Mouse (Mus musculus) left cerebral cortex, adult 11 months (tissue): ENCODE data around the gene Rasgrp4.
"Not testable (repeated sequence)": the region's sequence is repeated elsewhere in the genome, so short reads cannot be mapped to it uniquely, and the experiment has no call there.

ENCODE experiments used
- DNase-seq: peaks from one replicate; pipeline ENCODE4 v3.0.0; 2022; ENCODE audit warnings: low spot score

The Rasgrp4 gene

DNA sequence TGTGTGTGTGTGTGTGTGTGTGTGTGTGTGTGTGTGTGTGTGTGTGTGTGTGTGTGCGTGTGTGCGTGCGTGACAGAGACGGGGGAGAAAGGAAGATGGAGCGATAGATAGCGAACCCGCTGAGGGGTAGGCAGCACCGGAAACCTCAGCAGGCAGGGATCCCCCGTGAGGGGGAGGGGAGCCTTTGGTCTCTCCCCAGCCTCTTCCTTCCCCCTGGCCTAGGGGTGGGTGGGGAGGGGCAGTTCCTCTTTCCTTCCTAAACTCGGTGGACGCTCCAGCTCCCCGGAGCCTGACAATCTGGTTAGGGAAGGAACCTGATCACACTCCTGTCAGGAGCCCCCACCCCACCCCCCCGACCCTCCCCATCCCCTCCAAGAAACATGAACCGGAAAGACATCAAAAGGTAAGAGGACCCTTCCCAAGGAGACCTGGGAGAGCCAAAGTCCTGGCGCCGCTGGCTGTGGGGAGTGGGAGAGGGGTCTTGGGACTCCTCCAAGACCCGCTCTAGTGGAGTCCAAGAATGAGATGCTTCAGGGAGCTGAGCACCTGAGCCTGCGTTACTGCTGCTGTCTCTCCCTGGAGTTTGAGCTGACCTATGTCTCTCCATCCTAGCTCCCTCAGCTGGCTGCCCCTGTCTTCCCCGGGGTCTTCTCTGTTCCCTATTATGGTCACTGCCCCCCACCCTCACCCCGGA lies at the start of gene Rasgrp4:
TSS of gene Rasgrp4 (plus strand) at position 159 of the 694 bp plus-strand sequence.
- no peak for DNase-seq

DNA sequence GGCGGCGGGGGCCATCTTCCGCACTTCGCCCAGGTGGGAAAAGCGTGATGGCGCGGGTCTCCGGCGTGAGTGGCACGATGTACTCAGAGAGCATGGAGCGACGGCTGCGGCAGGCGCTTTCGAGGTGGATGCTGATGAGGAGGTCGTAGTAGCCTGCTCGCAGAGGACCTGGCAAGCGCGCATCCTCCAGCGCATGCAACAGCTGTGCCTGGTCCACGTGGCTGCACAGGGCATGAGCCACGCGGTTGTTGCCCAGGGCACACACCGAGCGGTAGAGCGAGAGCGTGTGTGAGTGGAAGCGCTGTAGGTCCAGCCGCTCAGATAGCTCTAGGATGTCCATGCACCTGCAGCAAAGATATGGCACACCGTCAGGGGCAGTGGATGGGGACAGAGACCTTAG lies 48.7 kb upstream of the Rasgrp4 start:
- DNase-seq = no peak

DNA sequence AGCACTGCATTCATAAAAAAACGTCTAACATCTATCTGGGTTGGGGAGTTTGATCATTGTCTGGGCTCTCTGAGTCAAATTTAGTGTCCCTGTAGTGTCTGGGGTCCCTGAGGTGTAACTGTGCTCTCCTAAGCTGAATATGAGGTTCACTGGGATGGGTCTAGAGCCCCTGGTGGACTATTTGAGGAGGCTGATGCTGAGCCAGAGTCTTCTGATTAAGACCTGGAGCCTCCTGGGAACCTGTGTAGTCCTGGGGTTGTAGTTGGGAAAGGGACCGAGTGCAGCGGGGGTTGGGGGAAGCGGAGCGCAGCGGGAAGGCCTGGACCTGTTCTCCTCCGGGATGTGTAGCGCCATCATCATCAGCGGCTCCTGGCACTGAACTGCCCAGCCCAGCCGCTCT lies 47.7 kb upstream of the Rasgrp4 start:
- DNase-seq = no peak

DNA sequence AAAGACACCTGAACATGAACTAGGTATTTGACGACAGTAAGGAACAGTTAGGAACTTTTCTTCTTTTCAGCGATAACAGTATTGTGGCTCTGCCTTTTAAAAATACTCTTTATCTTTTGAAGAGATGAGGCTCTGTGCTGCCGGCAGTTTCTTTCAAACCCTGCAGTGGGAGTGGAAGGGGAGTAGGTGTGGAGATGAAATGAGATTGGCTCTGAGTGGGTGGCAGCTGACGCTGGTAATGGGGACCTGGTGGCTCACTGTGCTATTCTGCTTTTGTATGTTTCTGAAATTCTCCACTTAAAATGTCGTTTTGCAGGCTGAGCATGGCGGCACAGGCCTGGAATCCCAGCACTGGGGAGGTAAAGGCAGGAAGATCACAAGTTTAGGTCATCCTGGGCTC lies 45.8 kb upstream of the Rasgrp4 start:
- DNase-seq = peak; percentile 62

DNA sequence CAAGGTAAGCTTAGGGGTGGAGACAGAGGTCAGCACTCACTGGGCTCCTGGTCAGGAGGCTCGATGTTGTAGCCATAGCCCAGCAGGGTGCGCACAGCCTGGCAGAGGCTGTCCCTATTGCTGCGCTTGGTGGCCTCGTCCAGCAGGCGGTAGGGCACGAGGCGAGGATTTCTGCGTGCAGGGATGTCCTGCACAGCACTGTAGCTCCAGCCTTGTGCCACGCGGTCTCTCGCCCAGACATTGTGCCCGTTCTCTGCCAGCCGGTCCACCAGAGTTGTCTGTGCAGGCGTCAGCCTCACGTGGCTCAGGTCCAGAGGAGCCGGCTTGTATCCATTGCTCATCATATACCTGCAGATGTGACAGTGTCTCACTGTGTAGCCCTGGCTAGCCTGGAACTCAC lies 37.5 kb upstream of the Rasgrp4 start:
- no peak for DNase-seq

DNA sequence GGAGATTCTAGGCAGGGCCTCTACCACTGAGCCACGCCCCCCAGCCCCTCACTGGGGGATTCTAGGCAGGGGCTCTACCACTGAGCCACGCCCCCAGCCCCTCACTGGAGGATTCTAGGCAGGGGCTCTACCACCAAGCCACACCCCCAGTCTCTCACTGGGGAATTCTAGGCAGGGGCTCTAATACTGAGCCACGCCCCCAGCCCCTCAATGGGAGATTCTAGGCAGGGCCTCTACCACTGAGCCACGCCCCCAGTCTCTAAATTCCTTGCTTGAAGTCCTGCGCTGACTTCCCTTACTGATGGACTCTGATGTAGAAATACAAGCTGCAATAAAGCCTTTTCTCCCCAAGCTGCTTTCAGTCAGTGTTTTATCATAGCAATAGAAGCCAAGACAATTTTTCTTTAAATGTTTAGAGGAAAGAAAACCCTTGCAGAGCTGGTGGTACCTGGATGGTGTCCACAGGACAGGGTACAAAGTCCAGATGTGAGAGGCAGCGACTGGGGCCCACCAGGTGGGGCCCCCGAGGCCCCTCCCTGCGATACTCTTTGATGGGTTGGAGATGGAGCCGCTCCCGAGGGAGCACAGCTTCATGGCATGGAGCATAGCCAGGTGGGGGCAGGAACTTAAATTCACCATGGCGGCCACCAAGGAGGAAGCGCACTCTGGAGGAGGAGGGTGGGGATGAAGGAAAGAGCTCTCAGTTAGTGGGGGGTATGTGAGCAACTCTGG lies 33.2 kb upstream of the Rasgrp4 start:
- DNase-seq = no peak

DNA sequence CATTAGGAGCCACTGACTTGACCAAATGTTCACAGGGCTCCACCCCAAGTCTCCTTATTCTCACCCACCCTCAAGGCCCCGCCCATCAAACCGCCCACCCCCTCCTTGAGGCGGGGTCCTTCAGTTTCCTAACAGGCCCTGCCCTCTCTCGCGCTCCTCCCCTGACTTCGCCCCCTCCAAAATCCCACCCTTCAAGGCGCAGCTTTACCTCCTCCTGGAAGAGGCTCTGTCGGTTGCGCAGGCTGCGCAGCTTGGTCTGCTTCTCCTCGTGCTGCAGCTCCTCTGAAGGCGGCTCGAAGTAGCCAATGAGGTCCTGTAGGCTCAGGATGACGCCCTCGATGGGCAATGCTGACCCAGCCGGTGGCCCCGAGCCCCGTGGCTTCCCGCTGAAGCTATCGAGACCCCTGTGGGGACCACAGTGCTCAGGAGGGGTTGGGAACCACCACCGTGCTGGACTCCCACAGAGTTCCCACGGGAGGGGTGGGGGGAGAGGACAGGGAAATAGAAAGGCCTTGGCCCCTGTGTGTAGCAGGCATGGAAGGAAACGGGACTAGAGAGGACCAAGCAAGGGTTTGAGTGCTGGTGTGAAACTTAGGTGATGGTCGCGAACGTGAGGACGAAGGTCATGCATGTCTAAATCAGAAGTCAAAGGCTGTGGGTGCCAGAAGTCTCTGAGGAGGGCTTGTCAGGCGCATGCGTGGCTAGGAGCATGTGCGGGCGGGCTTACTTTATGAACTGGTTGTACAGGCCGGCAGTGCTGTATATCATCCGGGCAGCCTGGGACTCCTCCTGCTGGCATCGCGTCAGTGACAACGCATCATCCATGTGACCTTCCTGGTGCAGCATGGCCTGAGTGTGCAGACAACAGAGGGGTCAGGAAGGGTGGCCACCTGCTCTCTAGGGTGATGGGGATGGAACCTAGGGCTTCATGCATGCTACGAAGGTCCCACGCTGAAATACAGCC lies 25.4 kb upstream of the Rasgrp4 start:
- no peak for DNase-seq

DNA sequence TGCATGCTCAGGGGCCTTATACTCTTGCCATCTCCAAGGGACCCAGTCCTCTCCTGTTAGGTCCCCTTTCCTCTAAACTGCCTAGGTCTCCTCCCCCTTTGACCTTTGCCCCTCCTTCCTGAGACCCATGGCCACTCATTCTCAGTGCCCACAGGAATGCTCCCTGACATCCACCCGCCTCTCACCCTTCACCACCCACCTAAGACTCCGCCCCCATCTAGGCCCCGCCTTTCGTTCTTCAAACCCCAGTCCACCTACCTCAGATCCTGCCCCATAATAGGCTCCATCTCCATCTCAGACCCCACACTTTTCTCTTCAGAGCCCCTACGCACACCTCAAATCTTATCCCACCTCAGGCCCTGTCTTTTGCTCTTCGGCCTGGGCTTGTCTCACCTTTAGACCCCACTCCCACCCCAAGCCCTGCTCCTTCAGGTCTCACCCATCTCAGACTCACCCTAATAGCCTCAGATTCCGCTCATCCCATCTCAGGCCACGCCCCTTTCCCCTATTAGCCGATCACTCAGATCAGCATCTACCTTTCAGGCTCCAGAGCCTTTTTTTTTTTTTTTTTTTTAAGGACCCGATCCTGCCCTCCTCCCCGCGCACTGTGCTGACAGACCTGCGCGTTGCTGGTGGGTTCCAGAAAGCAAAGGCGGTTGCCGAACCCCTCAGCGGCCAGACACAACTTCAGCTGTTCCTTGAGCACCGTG lies 16.4 kb upstream of the Rasgrp4 start:
- DNase-seq = no peak

DNA sequence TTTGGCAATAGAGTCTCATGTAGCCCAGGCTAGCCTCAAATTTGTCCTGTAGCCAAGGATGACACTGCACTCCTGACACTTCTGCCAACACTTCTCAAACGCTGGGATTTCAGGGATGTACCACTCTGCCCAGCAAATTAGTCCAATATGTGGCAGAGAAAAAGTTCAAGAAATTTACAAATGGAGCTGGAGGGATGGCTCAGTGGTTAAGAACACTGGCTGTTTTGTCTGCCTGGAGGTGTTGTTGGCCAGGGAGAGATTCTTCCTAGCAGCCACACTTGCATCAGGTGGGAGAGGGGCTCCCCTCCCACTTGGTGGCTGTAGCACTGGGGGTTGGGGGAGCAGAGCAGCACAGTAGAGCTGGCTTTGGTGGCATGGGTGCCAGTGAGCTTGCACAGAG lies 15.1 kb upstream of the Rasgrp4 start:
- DNase-seq = no peak

DNA sequence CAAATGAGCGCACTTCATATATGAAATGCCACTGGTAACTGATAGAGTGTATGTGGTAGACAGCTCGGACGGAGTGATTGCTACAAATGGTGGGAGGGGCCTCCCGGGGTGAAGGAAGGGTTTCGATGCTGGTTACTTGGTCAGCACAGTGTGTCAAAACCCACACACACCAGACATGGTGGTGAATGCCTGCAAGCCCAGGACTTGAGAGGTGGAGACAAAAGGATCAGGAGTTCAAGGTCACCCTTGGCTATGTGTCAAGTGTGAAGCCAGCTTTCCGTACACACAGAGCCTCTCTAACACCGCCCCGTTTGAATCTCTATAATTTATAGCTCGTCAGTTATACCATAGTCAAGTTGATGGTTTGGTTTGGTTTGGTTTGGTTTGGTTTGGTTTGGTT lies 11.8 kb upstream of the Rasgrp4 start:
- DNase-seq = no peak

DNA sequence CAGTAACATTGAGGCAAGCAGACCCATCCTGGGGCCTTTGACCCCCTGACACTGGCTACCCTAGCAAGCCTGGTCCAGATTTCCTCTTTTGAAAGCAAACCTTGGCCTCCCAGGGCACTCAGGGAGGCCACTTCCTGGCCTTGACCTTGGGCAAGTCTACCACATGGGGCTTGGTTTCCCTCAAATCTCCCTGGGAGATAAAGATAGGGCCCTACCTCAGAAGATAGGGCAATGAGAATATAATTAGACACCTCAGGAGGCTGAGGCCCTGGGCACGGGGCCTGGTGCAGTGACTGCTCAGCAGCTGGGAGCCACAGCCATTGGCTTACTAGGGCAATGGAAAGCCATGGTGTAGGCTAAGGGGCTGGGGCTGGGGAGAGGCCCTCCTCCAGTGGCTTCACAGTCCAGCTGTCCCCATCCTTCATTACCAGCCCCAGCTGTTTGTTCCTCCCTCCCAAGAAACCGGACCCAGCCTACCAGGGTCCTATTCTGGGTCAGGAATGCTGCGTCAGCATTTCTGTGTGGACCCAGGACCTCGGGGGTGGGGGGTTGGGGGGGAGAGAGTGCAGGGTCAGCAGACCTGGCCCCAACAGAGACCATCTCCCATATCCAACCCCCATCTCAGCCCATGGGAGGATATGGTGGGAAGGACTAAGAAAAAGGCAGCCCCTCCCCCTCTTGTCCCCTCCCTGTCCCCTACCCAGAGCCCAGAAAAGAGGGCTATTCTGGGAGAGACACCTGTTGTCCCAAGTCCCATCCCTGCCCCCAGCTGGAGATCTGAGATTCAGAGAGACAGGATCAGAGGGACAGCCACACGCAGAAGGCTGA lies 10.9 kb upstream of the Rasgrp4 start:
- DNase-seq = no peak

DNA sequence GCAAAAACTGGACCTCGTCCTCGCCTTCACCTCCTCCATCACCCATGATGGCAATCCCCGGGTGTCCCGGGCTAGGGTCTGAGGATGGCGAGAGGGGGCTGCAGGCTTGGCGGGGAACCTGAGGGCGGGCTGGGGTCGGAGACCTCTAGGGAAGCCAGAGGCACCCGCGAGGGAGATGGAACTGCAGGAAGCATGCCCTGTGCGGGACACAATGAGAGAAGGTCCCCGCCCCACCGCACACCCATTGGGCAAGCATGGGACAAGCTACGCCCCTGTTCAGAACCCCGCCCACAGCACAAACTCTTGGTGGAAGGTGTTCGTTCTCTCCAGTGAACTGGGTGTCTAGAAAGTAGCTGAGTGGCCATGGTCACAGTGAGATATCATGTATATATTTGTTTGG lies 9.7 kb upstream of the Rasgrp4 start, which contains the start of gene Ryr1:
TSS of gene Ryr1 (minus strand) at position 210 of the 400 bp plus-strand sequence.
- DNase-seq = no peak

DNA sequence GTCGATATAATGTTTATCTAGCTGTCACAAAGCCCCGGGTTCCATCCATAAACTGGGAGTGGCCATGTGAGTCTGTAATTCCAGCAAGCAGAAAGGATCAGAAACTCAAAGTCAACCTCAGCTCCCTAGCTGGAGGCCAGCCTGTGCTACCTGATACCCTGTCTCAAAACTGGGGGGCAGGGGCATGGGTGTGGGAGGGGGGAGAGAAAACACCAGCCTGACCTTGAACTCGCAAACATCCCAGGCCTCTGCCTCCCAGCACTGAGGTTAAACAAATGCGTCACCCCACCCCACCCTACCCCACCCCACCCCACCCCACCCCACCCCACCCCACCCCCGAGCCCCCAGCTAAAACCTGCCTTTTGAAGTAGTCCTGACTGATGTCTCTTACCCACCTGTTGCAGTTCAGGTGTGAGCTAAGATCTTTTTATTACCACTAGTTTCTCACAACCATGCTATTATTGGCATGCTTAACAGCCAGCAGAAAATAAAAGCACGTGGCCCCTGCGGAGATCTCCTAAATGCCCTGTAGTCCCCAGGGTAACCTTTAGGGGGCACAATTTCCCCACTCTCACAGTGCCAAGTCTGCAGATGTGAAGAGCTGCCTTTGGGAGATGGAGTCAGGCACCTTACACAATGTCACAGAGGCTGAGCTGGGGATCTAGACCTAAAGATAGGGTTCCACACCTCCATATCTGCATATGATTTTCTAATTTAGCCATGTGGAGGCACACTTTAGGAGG lies 8.3 kb upstream of the Rasgrp4 start:
- DNase-seq = peak; percentile 29

DNA sequence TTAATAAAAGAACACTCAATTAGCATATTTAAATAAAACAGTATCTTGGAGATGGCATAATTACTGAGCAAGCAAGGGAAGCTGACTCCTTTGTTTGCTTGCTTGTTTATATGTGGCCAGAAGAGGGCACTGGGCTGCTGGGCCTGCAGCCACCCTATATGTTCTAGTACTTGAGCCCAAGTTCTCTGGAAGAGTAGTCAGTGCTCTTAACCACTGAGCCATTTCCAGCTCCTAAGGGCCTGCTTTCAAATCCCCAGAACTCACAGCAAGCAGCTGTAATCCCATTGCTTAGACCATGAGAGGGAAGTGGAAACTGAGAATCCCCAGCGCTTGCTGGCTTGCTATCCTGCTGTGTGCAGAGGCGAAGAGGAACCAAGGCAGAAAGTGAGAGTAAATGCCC lies 5.9 kb upstream of the Rasgrp4 start:
- no peak for DNase-seq

DNA sequence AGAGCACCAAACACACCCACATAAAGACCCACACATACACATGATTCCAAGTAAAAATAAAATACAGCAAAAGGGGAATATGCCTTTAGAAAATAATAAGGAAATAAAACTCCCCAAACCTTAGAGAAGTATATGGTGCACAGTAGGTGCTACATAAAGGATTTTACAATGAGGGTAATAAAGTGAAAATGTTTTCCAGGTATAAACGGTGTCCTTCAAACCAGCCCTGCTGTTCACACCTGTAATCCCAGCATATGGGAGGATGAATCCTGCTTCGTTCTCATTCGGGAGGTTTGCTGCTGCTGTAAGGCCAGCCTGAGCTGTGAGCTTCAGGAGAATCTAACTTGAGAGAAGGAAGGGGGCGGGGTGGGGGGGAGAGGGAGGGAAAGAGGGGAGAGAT lies 421 bp upstream of the Rasgrp4 start:
- no peak for DNase-seq

DNA sequence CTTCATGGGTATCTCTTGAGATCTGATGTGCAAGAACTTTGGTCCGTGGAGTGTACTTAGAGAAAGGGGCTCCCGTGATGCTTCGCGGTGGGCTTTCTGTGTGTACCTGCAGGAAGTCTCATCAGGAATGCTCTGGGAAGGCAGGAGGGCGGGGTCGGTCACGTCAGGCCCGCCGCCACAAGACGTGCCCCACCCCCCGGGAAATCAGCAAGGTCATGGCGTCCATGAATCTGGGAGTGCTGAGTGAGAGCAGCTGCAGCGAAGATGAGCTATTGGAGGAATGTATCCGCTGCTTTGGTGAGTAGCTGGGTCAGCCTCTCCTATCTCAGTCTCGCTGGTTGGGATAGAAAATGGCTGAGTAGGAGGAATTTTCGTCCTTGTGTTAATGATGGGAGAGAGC lies 2.8 kb downstream of the Rasgrp4 start:
- no peak for DNase-seq

DNA sequence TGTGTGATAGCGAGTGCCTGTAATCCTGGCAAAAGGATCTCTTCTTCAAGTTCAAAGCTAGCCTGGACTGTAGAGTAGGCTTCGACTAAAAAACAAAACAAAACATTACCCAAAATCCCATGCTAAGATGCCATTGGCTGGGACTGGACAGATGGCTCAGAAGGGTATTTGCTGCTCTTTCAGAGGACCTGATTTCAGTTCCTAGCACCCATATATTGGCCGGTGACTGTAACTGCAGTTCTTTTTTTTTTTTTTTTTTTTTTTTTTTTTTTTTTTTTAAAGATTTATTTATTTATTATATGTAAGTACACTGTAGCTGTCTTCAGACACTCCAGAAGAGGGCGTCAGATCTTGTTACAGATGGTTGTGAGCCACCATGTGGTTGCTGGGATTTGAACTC lies 4.6 kb downstream of the Rasgrp4 start:
- not testable (repeated sequence) for DNase-seq

DNA sequence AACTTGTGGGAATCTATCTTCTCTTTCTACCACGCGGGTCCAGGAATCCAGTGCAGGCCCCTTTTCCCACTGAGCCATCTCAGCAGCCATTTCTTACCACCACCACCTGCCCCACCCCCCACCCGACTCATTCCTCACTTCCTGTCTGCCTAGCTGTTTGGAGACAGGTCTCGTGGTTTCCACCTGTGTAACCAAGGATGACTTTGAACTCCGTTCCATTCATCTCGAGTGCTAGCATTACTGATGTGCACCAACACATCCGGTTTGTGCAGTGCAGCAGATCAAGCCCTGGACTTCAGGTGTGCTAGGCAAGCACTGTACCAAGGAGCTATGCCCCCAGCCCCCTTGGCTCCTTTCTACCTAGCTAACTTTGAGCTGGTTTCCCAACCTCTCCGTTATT lies 6.8 kb downstream of the Rasgrp4 start:
- no peak for DNase-seq

DNA sequence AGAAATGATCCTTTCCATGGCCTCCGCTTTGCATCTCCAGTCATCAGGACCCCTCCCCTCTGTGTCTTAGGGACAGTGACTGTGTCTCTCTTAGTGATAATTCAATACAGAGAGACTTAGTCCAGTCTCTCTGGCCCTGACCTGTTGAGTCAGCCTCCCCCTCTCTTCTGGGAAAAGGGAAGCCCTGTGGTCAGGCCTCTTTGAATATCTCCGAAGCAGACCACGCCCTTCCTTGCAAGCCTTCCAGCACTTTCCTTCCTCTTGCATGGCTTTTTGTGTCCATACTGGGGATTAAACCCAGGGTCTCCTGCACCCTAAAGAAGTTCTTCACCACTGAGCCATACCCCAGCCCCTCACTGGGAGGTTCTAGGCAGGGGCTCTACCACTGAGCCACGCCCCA lies 9.4 kb downstream of the Rasgrp4 start:
- no peak for DNase-seq

DNA sequence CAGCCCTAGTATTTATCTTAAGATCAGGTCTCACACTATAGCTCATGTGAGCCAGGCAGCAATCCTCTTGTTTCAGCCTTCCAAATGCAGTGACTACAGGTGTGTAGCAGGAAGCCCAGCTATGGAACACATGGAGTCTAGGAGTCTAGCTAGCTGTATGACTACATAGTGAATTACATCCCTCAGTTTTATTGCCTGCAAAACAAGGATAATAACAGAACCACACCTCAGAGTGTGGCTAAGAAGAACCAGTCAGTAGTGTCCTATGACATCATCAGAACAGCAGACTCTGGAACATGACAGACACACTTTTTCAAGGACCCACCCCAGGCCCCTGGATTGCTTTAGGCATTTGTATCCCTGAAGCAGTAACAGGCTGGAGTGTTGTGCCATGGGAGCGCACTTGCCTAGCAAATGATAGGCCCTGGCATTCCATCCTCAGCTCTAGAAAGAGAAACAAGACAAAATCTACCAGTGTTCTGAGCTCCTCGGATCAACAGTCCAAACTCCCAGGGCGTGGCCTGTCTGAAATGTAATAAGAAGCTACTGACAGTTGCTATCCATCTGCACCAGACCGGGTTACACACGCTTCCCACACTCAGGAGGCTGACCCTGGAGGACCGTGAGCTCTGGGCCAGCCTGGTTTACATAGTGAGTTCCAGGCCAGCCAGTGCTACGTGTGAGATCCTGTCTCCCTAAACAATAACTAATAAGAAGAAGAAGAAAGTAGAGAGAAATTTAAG lies 12.1 kb downstream of the Rasgrp4 start:
- DNase-seq = no peak
